Mouse (Mus musculus) bone marrow, adult 2 months (tissue): ENCODE measurements around the gene Bsg.

Source experiments
- CTCF ChIP-seq: fragments of 200-500 bp; IDR thresholded peaks from 2 replicates; pipeline ENCODE4 v1.5.1; 2011; ENCODE audit warnings: low read length, control low read depth; ENCODE audit not compliant: control insufficient read depth, insufficient read depth
- POLR2A ChIP-seq: fragments of 200-500 bp; IDR thresholded peaks from 2 replicates; pipeline ENCODE4 v1.6.1; 2011; ENCODE audit warnings: low read depth, mild to moderate bottlenecking, control low read depth, low read length, borderline replicate concordance; ENCODE audit not compliant: control insufficient read depth

GRCm38 (mm10) chr10:79691986-79692548, 12.2 kb upstream of the Bsg start:
- no peak for TF ChIP-seq CTCF
- TF ChIP-seq POLR2A, result no peak
